Mouse (Mus musculus): Measurements from ENCODE around the gene Nr1h2.

The Nr1h2 gene

DNA sequence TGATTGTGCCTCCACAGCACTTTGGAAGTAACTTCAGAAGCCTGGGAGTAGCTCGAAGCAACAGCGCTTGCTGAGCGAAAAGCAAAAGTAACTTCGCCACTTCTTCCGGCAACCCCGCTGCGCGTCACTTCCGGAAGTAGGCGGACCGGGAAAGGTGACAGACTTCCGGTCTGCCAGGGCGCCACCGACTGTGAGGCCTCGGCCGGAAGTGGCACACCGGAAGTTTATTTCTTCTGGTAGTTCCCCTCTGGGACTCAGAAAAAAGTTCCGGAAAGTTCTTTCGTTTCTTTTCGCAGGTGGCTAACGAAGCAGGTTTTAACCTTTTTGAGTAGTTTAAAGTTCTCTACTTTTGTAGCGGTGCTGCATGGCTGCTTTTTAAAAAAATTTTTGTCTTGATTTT, at the start of gene Nr1h2:
Nr1h2 (minus strand) TSS at position 126 of the 400 bp plus-strand sequence.
- peak; percentile 94 for DNase-seq (ENCODE audit: low spot score)

- DNase-seq (ENCODE audit: low spot score) = no peak
Observed at GRCm38 (mm10) chr7:44603186-44603855, 49.6 kb upstream of the Nr1h2 start.

DNA sequence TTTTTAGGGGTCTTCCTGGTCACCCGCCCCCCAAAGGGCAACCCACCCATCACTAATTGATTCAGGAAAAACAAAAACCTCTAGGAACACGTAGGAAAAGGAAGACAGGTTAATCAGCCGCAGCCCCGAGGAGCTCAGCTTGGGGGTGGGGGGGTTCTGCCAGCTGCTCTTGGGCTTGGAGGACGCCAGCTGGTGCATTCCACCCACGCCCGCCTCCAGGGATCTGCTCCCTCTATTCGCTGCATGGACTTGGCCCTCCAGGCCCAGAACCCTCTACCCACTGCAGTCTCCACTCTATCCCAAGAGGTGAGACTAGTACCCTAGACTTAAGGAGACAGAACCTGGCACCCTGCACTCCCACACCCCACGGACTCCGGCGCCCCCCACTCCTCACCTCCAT, 48.7 kb upstream of the Nr1h2 start:
- DNase-seq (ENCODE audit: low spot score) = no peak

DNA sequence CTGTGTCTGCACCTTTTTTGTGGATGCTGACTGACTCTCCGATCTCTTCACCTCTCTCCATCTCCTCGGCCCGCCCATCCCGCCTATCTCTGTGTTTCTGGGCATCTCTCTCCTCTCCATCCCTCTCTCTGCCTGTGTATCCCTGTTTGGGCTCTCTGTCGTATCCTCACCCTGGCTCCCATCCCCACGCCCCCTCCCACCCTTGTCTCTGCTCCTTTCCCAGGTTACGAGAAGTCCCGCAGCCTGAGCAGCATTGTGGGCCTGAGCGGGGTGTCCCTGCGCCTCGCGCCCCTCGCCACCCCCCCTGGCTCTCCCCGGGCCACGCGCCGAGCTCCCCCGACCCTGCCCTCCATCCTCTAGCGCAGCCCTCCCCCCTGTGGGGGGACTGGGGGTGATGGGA, 47.9 kb upstream of the Nr1h2 start:
- no peak for DNase-seq (ENCODE audit: low spot score)

- DNase-seq (ENCODE audit: low spot score) = no peak
Observed at GRCm38 (mm10) chr7:44600691-44601262, 47.0 kb upstream of the Nr1h2 start.

GRCm38 (mm10) chr7:44598336-44598735, 44.6 kb upstream of the Nr1h2 start:
- DNase-seq (ENCODE audit: low spot score) = no peak

DNA sequence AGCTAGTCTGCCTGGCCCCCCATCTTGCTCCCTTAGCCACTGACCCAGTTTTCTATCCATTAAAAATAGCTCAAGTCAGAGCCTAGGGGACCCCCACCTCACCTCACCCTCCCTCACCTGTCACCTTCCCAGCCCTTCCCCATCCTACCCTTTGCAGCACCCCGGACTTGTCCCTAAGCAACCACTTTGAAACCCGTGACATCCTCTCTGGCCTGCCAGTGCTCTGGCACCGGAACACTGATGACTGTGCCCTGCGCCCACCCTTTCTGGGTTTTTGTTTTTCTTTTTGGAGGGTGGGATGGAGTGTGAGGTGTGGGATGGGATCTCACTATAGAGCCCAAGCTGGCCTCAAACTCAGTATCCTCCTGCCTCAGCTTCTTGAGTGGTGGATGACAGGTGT, 43.9 kb upstream of the Nr1h2 start:
- no peak for DNase-seq (ENCODE audit: low spot score)

- DNase-seq (ENCODE audit: low spot score) = no peak
Observed at GRCm38 (mm10) chr7:44596996-44597538, 43.3 kb upstream of the Nr1h2 start.

DNA sequence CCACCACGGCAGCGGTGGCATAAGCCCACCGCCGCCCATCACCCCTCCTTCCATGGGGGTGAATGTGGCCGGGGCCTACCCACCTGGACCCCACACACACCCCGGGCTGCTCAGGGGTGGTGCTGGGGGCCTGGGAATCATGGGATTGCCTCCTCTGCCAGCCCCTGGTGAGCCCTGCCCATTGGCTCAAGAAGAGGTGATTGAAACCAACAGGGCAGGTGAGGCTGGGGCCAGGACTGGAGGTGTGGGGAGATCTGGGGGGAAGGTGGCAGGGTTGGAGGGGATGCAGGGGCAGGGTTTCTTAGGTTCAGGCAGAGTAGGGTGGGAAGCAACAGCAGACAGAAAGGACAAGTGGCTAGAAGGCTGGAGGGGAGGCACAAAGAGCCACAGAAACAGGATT, 42.3 kb upstream of the Nr1h2 start:
- no peak for DNase-seq (ENCODE audit: low spot score)

DNA sequence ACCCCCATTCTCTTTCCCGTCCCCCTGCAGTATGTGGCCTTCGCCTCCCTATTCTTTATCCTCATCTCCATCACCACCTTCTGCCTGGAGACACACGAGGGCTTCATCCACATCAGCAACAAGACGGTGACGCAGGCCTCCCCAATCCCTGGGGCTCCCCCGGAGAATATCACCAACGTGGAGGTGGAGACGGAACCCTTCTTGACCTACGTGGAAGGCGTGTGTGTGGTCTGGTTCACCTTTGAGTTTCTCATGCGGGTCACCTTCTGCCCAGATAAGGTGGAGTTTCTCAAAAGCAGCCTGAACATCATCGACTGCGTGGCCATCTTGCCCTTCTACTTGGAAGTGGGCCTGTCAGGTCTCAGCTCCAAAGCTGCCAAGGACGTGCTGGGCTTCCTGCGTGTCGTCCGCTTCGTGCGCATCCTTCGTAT, 41.4 kb upstream of the Nr1h2 start:
- DNase-seq (ENCODE audit: low spot score) = no peak

- peak; percentile 89 for DNase-seq (ENCODE audit: low spot score)
Observed at GRCm38 (mm10) chr7:44594291-44594690, 40.5 kb upstream of the Nr1h2 start.

- DNase-seq (ENCODE audit: low spot score) = no peak
Observed at GRCm38 (mm10) chr7:44593775-44594174, 40.0 kb upstream of the Nr1h2 start.

GRCm38 (mm10) chr7:44593051-44593450, 39.3 kb upstream of the Nr1h2 start:
- DNase-seq (ENCODE audit: low spot score) = no peak

DNA sequence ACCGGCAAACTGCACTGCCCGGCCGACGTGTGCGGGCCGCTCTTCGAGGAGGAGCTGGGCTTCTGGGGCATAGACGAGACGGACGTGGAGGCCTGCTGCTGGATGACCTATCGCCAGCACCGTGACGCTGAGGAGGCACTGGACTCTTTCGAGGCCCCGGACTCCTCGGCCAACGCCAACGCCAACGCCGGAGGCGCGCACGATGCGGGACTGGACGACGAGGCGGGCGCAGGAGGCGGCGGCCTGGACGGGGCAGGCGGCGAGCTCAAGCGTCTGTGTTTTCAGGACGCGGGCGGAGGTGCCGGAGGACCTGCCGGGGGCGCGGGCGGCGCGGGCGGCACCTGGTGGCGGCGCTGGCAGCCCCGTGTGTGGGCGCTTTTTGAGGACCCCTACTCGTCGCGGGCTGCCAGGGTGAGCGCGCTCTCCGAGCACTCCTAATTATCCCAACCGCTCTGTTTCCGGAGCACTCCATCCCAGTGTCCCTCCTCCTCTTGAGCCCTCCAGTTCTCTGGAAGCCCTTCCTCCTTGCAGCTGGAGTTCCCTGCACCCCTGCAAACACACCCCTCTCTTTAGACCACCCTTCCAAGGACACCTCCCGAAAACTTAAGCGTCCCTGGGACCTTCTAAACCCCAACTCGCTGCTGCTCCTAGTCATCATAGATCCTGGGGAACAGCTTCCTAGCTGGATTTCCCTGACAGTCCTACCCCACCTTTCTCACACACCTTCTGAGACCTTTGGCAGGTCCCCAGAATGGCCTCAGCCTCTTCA, 37.8 kb upstream of the Nr1h2 start:
- no peak for DNase-seq (ENCODE audit: low spot score)

DNA sequence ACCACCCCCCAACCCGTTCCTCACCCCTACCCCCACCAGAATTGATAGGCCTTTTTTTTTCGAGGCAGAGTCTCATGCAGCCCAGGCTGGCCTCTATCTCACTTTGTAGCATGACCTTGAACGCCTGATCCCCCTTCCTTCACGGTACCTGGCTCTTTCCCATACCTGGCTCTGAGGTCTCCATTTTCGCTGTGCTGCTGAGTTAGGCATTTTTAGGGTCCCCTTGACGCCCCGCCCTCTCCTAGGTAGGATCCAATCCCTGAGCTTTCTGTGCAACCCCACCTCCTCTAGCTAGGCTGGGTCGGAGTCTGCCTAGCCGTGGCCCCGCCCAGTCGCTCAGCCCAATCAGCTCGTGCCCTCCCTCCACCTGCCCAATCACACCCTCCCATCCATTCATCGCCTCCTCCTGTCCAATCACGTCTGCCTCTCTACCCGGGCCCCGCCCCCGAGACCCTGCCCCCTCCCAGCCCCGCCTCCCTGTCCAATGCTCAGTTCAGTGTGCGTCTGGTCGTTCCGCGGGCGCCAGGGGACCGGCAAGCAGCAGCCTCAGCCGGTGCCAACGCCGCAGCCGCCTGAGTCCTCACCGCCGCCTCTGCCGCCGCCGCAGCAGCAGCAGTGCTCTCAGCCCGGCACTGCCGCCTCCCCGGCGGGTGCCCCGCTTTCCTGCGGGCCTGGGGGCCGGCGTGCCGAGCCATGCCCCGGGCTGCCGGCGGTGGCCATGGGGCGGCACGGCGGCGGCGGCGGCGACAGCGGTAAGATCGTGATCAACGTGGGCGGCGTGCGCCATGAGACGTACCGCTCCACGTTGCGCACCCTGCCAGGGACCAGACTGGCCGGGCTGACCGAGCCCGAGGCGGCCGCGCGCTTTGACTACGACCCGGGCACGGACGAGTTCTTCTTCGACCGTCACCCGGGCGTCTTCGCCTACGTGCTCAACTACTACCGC, 36.9 kb upstream of the Nr1h2 start, which contains the start of gene Kcnc3:
Kcnc3 (plus strand) TSS at position 263 of the 946 bp plus-strand sequence.
- DNase-seq (ENCODE audit: low spot score) = no peak

- DNase-seq (ENCODE audit: low spot score) = no peak
Observed at GRCm38 (mm10) chr7:44589946-44590345, 36.2 kb upstream of the Nr1h2 start.

- no peak for DNase-seq (ENCODE audit: low spot score)
Observed at GRCm38 (mm10) chr7:44589149-44589548, 35.4 kb upstream of the Nr1h2 start.

DNA sequence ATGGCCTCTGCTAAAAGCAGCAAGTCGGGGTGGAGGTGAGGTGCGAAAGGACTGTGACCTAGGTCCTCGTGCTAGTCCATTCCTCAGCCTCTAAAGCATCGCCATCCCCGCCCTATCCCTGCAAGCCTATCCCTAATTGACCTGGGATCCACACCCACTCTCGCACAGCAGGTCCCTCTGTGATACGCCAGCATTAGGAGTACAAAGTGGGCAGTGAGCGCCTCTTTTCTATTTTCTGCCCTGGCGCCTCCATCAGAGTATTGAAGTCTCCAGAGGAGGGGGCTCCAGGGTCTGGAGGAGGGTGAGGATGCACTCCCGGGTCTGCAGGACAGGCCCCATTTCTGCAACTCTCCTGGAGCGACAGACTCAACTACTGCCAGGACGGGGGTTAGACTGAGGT, 34.6 kb upstream of the Nr1h2 start:
- no peak for DNase-seq (ENCODE audit: low spot score)

GRCm38 (mm10) chr7:44587676-44588075, 33.9 kb upstream of the Nr1h2 start:
- DNase-seq (ENCODE audit: low spot score) = no peak

GRCm38 (mm10) chr7:44586930-44587329, 33.2 kb upstream of the Nr1h2 start:
- DNase-seq (ENCODE audit: low spot score) = no peak

DNA sequence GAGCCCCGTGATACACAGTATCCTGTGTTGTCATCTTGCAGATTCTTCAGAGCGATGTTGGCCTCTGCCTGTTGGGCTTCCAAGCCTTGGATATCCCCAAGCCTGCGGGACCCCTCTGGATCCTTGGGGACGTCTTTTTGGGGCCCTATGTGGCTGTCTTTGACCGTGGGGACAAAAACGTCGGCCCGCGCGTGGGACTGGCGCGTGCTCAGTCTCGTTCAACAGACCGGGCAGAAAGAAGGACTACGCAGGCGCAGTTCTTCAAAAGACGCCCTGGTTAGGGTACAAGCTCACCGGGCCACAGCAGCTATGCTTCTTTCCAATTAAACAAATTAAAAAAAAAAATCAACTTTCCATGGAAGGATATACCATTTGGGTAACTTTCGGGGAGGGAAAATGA, 32.8 kb upstream of the Nr1h2 start:
- DNase-seq (ENCODE audit: low spot score) = no peak

GRCm38 (mm10) chr7:44585606-44586005, 31.9 kb upstream of the Nr1h2 start:
- DNase-seq (ENCODE audit: low spot score) = no peak

Data from adipocyte (in vitro differentiated cells).